Mouse (Mus musculus): ENCODE results near the gene Ros1. TPM values are rescaled to one million over a fixed set of nuclear protein-coding genes. Genes with fewer than 3 reads are reported as not detected.

Gene Ros1
- polyA plus RNA-seq (2014; fragmentation: Nextera tagmentation; extraction: Ambion mirVana): 0.04 TPM in 1 of 2 replicates, not detected in the other

GRCm38 (mm10) chr10:52194957-52195852, at the start of gene Ros1:
Gene Ros1, minus strand, starts transcription at chr10:52195244.
- H3K4me1 ChIP-seq (replicated peaks; ENCODE audit: control insufficient read depth, insufficient read depth, low read length): no peaks in the 10 kb centered on the region
- DNase-seq (ENCODE audit: low spot score): no peak
- no peak for ATAC-seq (ENCODE audit: low FRiP score)

GRCm38 (mm10) chr10:52242680-52243323, 47.8 kb upstream of the Ros1 start:
- ATAC-seq (ENCODE audit: low FRiP score): peak; percentile 62; the same call in 1 of the 2 replicates
- no peak for DNase-seq (ENCODE audit: low spot score)
- H3K9ac ChIP-seq: no peak overlapping the region
- H3K9me3 ChIP-seq (ENCODE audit: control insufficient read depth, low read length): no peaks in the 10 kb centered on the region
- no peaks in the 10 kb centered on the region for H3K27me3 ChIP-seq (ENCODE audit: control insufficient read depth, insufficient read depth, low read length)
- H3K4me3 ChIP-seq (replicated peaks; ENCODE audit: low read length): no peak overlapping the region
- 48% methylated on average over 7 of the region's 7 CpGs for WGBS
- H3K36me3 ChIP-seq (replicated peaks; ENCODE audit: control insufficient read depth, insufficient read depth): no peaks in the 10 kb centered on the region
- no peak overlapping the region for H3K4me2 ChIP-seq (replicated peaks)
- H3K4me1 ChIP-seq (replicated peaks; ENCODE audit: control insufficient read depth, insufficient read depth, low read length): no peaks in the 10 kb centered on the region
- H3K27ac ChIP-seq: peak overlapping the region; percentile 55; the same call in 1 of the 2 replicates

More at GRCm38 (mm10) chr10:52194957-52195852, at the start of gene Ros1:
- no peaks in the 10 kb centered on the region for H3K9me3 ChIP-seq (ENCODE audit: control insufficient read depth, low read length)
- H3K27ac ChIP-seq: no peak within 1 kb of the TSS
- no peak within 1 kb of the TSS for H3K4me3 ChIP-seq (replicated peaks; ENCODE audit: low read length)
- WGBS: 86% methylated on average over 7 of the region's 7 CpGs
- H3K4me2 ChIP-seq (replicated peaks): no peak within 1 kb of the TSS
- H3K36me3 ChIP-seq (replicated peaks; ENCODE audit: control insufficient read depth, insufficient read depth): no peaks in the 10 kb centered on the region
- H3K9ac ChIP-seq: no peak within 1 kb of the TSS
- no peaks in the 10 kb centered on the region for H3K27me3 ChIP-seq (ENCODE audit: control insufficient read depth, insufficient read depth, low read length)

- 91% methylated on average over 5 of the region's 5 CpGs for WGBS
- ATAC-seq (ENCODE audit: low FRiP score): no peak
- no peak overlapping the region for H3K4me3 ChIP-seq (replicated peaks; ENCODE audit: low read length)
- no peaks in the 10 kb centered on the region for H3K4me1 ChIP-seq (replicated peaks; ENCODE audit: control insufficient read depth, insufficient read depth, low read length)
- peak overlapping the region; percentile 55; the same call in 1 of the 2 replicates for H3K27ac ChIP-seq
- no peak overlapping the region for H3K9ac ChIP-seq
- no peaks in the 10 kb centered on the region for H3K27me3 ChIP-seq (ENCODE audit: control insufficient read depth, insufficient read depth, low read length)
- no peak overlapping the region for H3K4me2 ChIP-seq (replicated peaks)
- no peaks in the 10 kb centered on the region for H3K36me3 ChIP-seq (replicated peaks; ENCODE audit: control insufficient read depth, insufficient read depth)
- H3K9me3 ChIP-seq (ENCODE audit: control insufficient read depth, low read length): no peaks in the 10 kb centered on the region
- DNase-seq (ENCODE audit: low spot score): no peak
These were observed 47.0 kb upstream of the Ros1 start for GRCm38 (mm10) chr10:52242015-52242414.

GRCm38 (mm10) chr10:52235461-52235860, 40.4 kb upstream of the Ros1 start:
- DNase-seq (ENCODE audit: low spot score) (no peak), ATAC-seq (ENCODE audit: low FRiP score) (no peak)
- Histone ChIP-seq H3K4me3 (replicated peaks; ENCODE audit: low read length) (peak overlapping the region; percentile 91; the same call in 1 of the 2 replicates), H3K27ac (no peak overlapping the region), H3K4me2 (replicated peaks) (peak overlapping the region; percentile 82; the same call in 1 of the 2 replicates), H3K36me3 (replicated peaks; ENCODE audit: control insufficient read depth, insufficient read depth) (no peaks in the 10 kb centered on the region), H3K9ac (no peak overlapping the region), H3K9me3 (ENCODE audit: control insufficient read depth, low read length) (no peaks in the 10 kb centered on the region), H3K27me3 (ENCODE audit: control insufficient read depth, insufficient read depth, low read length) (no peaks in the 10 kb centered on the region), H3K4me1 (replicated peaks; ENCODE audit: control insufficient read depth, insufficient read depth, low read length) (0 out of 2 replicates have a peak, but pooled peaks cover 5% of the 10 kb centered on the region)
- WGBS: 85% methylated on average over 5 of the region's 5 CpGs

GRCm38 (mm10) chr10:52234654-52234981, 39.6 kb upstream of the Ros1 start:
- Histone ChIP-seq H3K27ac (no peak overlapping the region), H3K4me1 (replicated peaks; ENCODE audit: control insufficient read depth, insufficient read depth, low read length) (0 out of 2 replicates have a peak, but pooled peaks cover 5% of the 10 kb centered on the region), H3K4me2 (replicated peaks) (peak overlapping the region; percentile 82), H3K27me3 (ENCODE audit: control insufficient read depth, insufficient read depth, low read length) (no peaks in the 10 kb centered on the region), H3K9me3 (ENCODE audit: control insufficient read depth, low read length) (no peaks in the 10 kb centered on the region), H3K4me3 (replicated peaks; ENCODE audit: low read length) (peak overlapping the region; percentile 91), H3K9ac (peak overlapping the region; percentile 85), H3K36me3 (replicated peaks; ENCODE audit: control insufficient read depth, insufficient read depth) (no peaks in the 10 kb centered on the region)
- 16% methylated on average over 7 of the region's 7 CpGs for WGBS
- DNase-seq (ENCODE audit: low spot score) (no peak), ATAC-seq (ENCODE audit: low FRiP score) (no peak)

GRCm38 (mm10) chr10:52233969-52234653, 39.1 kb upstream of the Ros1 start:
- no peaks in the 10 kb centered on the region for H3K36me3 ChIP-seq (replicated peaks; ENCODE audit: control insufficient read depth, insufficient read depth)
- peak; percentile 31 for DNase-seq (ENCODE audit: low spot score)
- peak overlapping the region; percentile 73 for H3K27ac ChIP-seq
- under 1% methylated on average over 39 of the region's 40 CpGs for WGBS
- 0 out of 2 replicates have a peak, but pooled peaks cover 5% of the 10 kb centered on the region for H3K4me1 ChIP-seq (replicated peaks; ENCODE audit: control insufficient read depth, insufficient read depth, low read length)
- H3K9me3 ChIP-seq (ENCODE audit: control insufficient read depth, low read length): no peaks in the 10 kb centered on the region
- peak overlapping the region; percentile 82 for H3K4me2 ChIP-seq (replicated peaks)
- peak; percentile 63 for ATAC-seq (ENCODE audit: low FRiP score)
- peak overlapping the region; percentile 85 for H3K9ac ChIP-seq
- peak overlapping the region; percentile 91 for H3K4me3 ChIP-seq (replicated peaks; ENCODE audit: low read length)
- H3K27me3 ChIP-seq (ENCODE audit: control insufficient read depth, insufficient read depth, low read length): no peaks in the 10 kb centered on the region

GRCm38 (mm10) chr10:52233301-52233968, 38.4 kb upstream of the Ros1 start, which contains the start of gene Dcbld1:
Gene Dcbld1, plus strand, starts transcription at chr10:52233619.
- 1% methylated on average over 53 of the region's 60 CpGs for WGBS
- peak within 1 kb of the TSS; percentile 91 for H3K4me3 ChIP-seq (replicated peaks; ENCODE audit: low read length)
- peak; percentile 93 for ATAC-seq (ENCODE audit: low FRiP score)

GRCm38 (mm10) chr10:52232196-52233176, 37.4 kb upstream of the Ros1 start:
- ATAC-seq (ENCODE audit: low FRiP score): peak; percentile 21; the same call in 1 of the 2 replicates
- Histone ChIP-seq H3K4me2 (replicated peaks) (peak overlapping the region; percentile 82), H3K4me1 (replicated peaks; ENCODE audit: control insufficient read depth, insufficient read depth, low read length) (0 out of 2 replicates have a peak, but pooled peaks cover 5% of the 10 kb centered on the region), H3K27ac (no peak overlapping the region), H3K4me3 (replicated peaks; ENCODE audit: low read length) (peak overlapping the region; percentile 91), H3K9me3 (ENCODE audit: control insufficient read depth, low read length) (no peaks in the 10 kb centered on the region), H3K27me3 (ENCODE audit: control insufficient read depth, insufficient read depth, low read length) (no peaks in the 10 kb centered on the region), H3K36me3 (replicated peaks; ENCODE audit: control insufficient read depth, insufficient read depth) (no peaks in the 10 kb centered on the region), H3K9ac (peak overlapping the region; percentile 85; the same call in 1 of the 2 replicates)
- WGBS: 15% methylated on average over 21 of the region's 21 CpGs
- DNase-seq (ENCODE audit: low spot score): peak; percentile 43

More at GRCm38 (mm10) chr10:52233301-52233968, 38.4 kb upstream of the Ros1 start, which contains the start of gene Dcbld1:
- DNase-seq (ENCODE audit: low spot score): peak; percentile 60
- Histone ChIP-seq H3K9ac (peak within 1 kb of the TSS; percentile 85), H3K4me2 (replicated peaks) (peak within 1 kb of the TSS; percentile 82), H3K36me3 (replicated peaks; ENCODE audit: control insufficient read depth, insufficient read depth) (no peaks in the 10 kb centered on the region), H3K4me1 (replicated peaks; ENCODE audit: control insufficient read depth, insufficient read depth, low read length) (0 out of 2 replicates have a peak, but pooled peaks cover 5% of the 10 kb centered on the region), H3K9me3 (ENCODE audit: control insufficient read depth, low read length) (no peaks in the 10 kb centered on the region), H3K27ac (peak within 1 kb of the TSS; percentile 73), H3K27me3 (ENCODE audit: control insufficient read depth, insufficient read depth, low read length) (no peaks in the 10 kb centered on the region)
